Mouse (Mus musculus): ENCODE results near the gene Ptprn2.

DNA sequence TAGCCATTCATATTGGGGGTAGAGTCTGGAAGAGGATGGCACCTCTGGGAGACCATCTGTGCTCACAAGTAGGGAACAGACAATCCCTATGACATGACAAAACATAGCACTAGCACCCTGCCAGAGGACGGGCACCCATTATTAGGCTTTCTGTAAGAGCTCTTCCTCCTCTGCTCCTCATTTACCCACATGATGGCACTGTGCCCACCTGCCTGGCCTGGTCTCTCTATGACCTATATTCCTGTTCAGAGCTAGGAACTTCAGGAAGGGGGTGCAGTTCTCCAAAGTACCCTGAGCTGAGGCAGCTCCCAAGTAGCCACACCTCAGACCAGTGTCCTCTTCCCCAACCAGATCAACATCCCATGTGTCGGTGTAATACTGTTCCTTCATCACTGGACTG, 777.6 kb downstream of the Ptprn2 start:
- no peak for TF ChIP-seq UBTF (IDR thresholded peaks at IDR 0.05; ENCODE audit: low read depth, low read length)
- TF ChIP-seq RCOR1 (conservative IDR thresholded peaks at IDR 0.05; ENCODE audit: low read depth, low read length), result no peak
- TF ChIP-seq POLR2A (IDR thresholded peaks at IDR 0.05; ENCODE audit: low read depth, low read length), result no peak
- TF ChIP-seq JUND (conservative IDR thresholded peaks at IDR 0.05; ENCODE audit: low read depth, low read length), result no peak
- no peak for TF ChIP-seq CTCF (conservative IDR thresholded peaks at IDR 0.05 in 1 of 2, IDR thresholded peaks at IDR 0.05 in 1 of 2; ENCODE audit: low read depth in 2 of 2, low read length in 2 of 2)
- TF ChIP-seq CHD2 (IDR thresholded peaks at IDR 0.05; ENCODE audit: low read length), result no peak
- TF ChIP-seq USF1 (IDR thresholded peaks at IDR 0.05; ENCODE audit: low read depth, low read length), result no peak
- no peak for TF ChIP-seq HCFC1 (IDR thresholded peaks at IDR 0.05; ENCODE audit: low read depth, low read length)
- TF ChIP-seq EP300 (IDR thresholded peaks at IDR 0.05; ENCODE audit: low read length), result no peak
- no peak for TF ChIP-seq USF2 (conservative IDR thresholded peaks at IDR 0.05; ENCODE audit: low read depth, low read length)
- TF ChIP-seq BHLHE40 (IDR thresholded peaks at IDR 0.05; ENCODE audit: low read depth, low read length), result no peak
- TF ChIP-seq JUN (IDR thresholded peaks at IDR 0.05; ENCODE audit: insufficient read depth, low read depth, low read length), result no peak
